Mouse (Mus musculus): ENCODE data around the gene Tmcc3. TPM values are rescaled to one million over a fixed set of nuclear protein-coding genes. Genes with fewer than 3 reads are reported as not detected.

Gene Tmcc3
- polyA plus RNA-seq, 1 experiment from 2014 or later = 14.3 TPM

DNA sequence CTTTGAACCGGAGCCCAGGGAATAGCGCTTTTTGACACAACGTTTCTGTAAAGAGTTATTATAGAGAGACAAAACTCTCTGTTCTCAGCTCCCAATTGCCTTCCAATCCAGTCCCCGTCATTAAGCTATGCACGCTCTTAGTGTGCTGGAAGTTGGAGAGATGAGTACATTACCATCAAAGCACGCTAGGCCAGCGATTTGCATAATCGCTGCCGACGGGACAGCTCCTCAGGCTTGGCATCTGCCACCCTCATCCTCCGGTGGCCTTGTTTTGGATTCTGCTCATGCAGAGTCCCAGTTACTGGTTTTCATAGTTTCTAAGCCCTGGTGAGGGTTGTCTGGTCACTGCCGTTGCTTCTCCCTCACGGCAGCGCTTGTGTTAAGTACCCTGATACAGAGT is 70.9 kb downstream of the Tmcc3 start:
- Histone ChIP-seq H3K4me1 (ENCODE audit: insufficient read depth, low read depth, low read length) (0 out of 2 replicates have a peak, but pooled peaks cover 6% of the 10 kb centered on the region), H3K9me3 (ENCODE audit: low read length) (no peaks in the 10 kb centered on the region), H3K36me3 (ENCODE audit: insufficient read depth, low read length) (no peaks in the 10 kb centered on the region), H3K4me2 (replicated peaks; ENCODE audit: low read depth, low read length) (no peak overlapping the region), H3K27ac (ENCODE audit: low read length) (no peak overlapping the region), H3K9ac (replicated peaks; ENCODE audit: low read depth) (no peak overlapping the region), H3K27me3 (replicated peaks; ENCODE audit: insufficient read depth, low read length) (no peaks in the 10 kb centered on the region), H3K4me3 (ENCODE audit: low read depth, low read length) (no peak overlapping the region)
- 87% methylated on average over 14 of the region's 14 CpGs for WGBS
- ATAC-seq (no peak), DNase-seq (ENCODE audit: low spot score) (no peak)
- TF ChIP-seq CTCF (IDR thresholded peaks at IDR 0.05) (no peak), EP300 (IDR thresholded peaks at IDR 0.05) (no peak)

DNA sequence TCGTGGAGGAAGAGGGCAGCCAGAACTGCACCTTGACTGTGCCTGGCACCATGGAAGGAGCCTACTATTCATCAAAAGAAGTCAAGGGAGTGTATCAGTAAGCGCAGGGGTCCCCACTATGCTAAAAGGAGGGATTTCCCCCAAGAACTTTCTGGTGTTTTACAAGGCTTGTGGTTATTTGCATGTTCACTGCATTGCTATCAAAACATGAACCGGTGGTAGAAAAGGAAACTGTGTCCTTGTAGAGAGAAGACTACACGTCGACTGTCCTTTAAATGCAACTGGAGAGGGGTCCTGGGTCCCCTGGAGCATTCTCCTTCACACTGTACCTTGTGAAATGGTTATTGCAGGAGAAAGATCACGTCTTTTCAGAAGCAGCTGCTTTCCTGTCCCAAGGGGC is 71.8 kb downstream of the Tmcc3 start:
- no peaks in the 10 kb centered on the region for H3K27me3 ChIP-seq (replicated peaks; ENCODE audit: insufficient read depth, low read length)
- H3K9ac ChIP-seq (replicated peaks; ENCODE audit: low read depth) = no peak overlapping the region
- H3K4me3 ChIP-seq (ENCODE audit: low read depth, low read length) = no peak overlapping the region
- H3K4me1 ChIP-seq (ENCODE audit: insufficient read depth, low read depth, low read length) = 0 out of 2 replicates have a peak, but pooled peaks cover 6% of the 10 kb centered on the region
- no peaks in the 10 kb centered on the region for H3K9me3 ChIP-seq (ENCODE audit: low read length)
- no peak overlapping the region for H3K4me2 ChIP-seq (replicated peaks; ENCODE audit: low read depth, low read length)
- no peak for TF ChIP-seq EP300 (IDR thresholded peaks at IDR 0.05)
- no peak for TF ChIP-seq CTCF (IDR thresholded peaks at IDR 0.05)
- no peaks in the 10 kb centered on the region for H3K36me3 ChIP-seq (ENCODE audit: insufficient read depth, low read length)
- no peak for DNase-seq (ENCODE audit: low spot score)
- no peak for ATAC-seq
- no peak overlapping the region for H3K27ac ChIP-seq (ENCODE audit: low read length)
- 77% methylated on average over 6 of the region's 6 CpGs for WGBS

DNA sequence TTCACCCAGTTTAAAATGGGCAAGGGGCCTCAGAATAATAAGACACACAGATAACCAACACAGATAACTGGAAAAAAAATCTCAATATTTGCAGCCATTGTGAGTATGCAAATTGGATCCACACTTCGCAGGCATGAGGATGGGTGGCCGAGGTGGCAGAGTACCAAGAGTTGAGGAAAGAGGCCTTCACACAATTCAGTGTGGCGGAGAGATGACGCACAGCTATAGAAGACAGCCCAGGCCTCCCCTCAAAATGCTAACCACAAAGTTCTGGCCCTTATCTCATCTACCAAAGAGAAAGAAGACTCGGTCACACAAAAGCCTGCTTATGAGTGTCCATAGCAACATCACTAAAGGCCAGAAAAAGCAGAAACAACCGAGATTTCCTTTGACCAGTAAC is 77.5 kb downstream of the Tmcc3 start:
- ATAC-seq = no peak
- Histone ChIP-seq H3K4me1 (ENCODE audit: insufficient read depth, low read depth, low read length) (no peaks in the 10 kb centered on the region), H3K36me3 (ENCODE audit: insufficient read depth, low read length) (no peaks in the 10 kb centered on the region), H3K27me3 (replicated peaks; ENCODE audit: insufficient read depth, low read length) (no peaks in the 10 kb centered on the region), H3K9me3 (ENCODE audit: low read length) (no peaks in the 10 kb centered on the region), H3K4me2 (replicated peaks; ENCODE audit: low read depth, low read length) (no peak overlapping the region), H3K4me3 (ENCODE audit: low read depth, low read length) (no peak overlapping the region), H3K9ac (replicated peaks; ENCODE audit: low read depth) (no peak overlapping the region), H3K27ac (ENCODE audit: low read length) (no peak overlapping the region)
- no peak for DNase-seq (ENCODE audit: low spot score)
- 94% methylated on average over 6 of the region's 6 CpGs for WGBS
- TF ChIP-seq EP300 (IDR thresholded peaks at IDR 0.05) (no peak), CTCF (IDR thresholded peaks at IDR 0.05) (no peak)

DNA sequence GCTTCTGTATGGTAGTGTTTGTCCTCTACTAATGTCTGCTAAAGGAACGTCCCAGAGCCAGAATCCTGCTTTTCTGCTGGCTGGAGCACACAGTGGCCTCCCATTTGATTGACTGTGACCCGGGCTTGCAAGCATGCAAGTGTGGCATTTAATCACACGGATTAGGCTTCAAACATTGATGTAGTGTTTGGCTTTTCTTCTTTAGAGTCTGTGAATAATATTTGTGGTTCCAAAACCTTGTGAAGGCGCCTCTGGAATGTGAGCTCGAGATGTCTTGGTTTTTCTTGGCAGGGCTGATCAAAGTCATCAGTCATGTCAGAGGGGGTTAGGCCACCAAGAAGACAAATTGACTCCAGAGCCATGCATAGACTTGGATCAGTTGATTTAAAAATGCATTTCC is 79.3 kb downstream of the Tmcc3 start:
- ATAC-seq = peak; percentile 48
- WGBS = 37% methylated on average over 5 of the region's 5 CpGs
- peak; percentile 54 for DNase-seq (ENCODE audit: low spot score)

DNA sequence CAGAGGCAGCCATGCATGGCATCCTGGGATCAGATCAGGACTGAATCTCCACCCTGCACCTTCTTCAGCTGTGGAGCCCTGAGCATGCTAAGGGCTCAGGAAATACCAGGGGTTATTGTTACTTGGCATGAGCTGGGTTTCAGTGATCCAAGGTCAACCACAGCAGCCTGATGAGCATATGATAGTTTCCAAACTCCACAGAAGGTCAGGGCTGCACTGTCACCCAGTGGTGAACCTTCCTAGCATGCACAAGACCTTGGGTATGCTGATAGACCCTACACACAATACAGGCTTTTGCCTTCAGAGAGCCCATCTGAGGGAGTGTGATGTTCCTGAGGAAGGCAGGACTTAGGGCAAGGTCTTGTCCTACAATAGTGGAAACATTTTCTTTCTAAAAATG is 82.5 kb downstream of the Tmcc3 start:
- ATAC-seq (no peak), DNase-seq (ENCODE audit: low spot score) (no peak)
- Histone ChIP-seq H3K4me2 (replicated peaks; ENCODE audit: low read depth, low read length) (no peak overlapping the region), H3K9ac (replicated peaks; ENCODE audit: low read depth) (no peak overlapping the region), H3K36me3 (ENCODE audit: insufficient read depth, low read length) (no peaks in the 10 kb centered on the region), H3K9me3 (ENCODE audit: low read length) (no peaks in the 10 kb centered on the region), H3K27me3 (replicated peaks; ENCODE audit: insufficient read depth, low read length) (no peaks in the 10 kb centered on the region), H3K27ac (ENCODE audit: low read length) (no peak overlapping the region), H3K4me3 (ENCODE audit: low read depth, low read length) (no peak overlapping the region), H3K4me1 (ENCODE audit: insufficient read depth, low read depth, low read length) (no peaks in the 10 kb centered on the region)
- TF ChIP-seq EP300 (IDR thresholded peaks at IDR 0.05) (no peak), CTCF (IDR thresholded peaks at IDR 0.05) (no peak)

More for the DNA sequence above, 79.3 kb downstream of the Tmcc3 start:
- no peaks in the 10 kb centered on the region for H3K27me3 ChIP-seq (replicated peaks; ENCODE audit: insufficient read depth, low read length)
- no peaks in the 10 kb centered on the region for H3K9me3 ChIP-seq (ENCODE audit: low read length)
- no peak overlapping the region for H3K4me2 ChIP-seq (replicated peaks; ENCODE audit: low read depth, low read length)
- no peak overlapping the region for H3K9ac ChIP-seq (replicated peaks; ENCODE audit: low read depth)
- TF ChIP-seq CTCF (IDR thresholded peaks at IDR 0.05) (no peak), EP300 (IDR thresholded peaks at IDR 0.05) (no peak)
- H3K27ac ChIP-seq (ENCODE audit: low read length) = no peak overlapping the region
- no peaks in the 10 kb centered on the region for H3K36me3 ChIP-seq (ENCODE audit: insufficient read depth, low read length)
- no peaks in the 10 kb centered on the region for H3K4me1 ChIP-seq (ENCODE audit: insufficient read depth, low read depth, low read length)
- no peak overlapping the region for H3K4me3 ChIP-seq (ENCODE audit: low read depth, low read length)

DNA sequence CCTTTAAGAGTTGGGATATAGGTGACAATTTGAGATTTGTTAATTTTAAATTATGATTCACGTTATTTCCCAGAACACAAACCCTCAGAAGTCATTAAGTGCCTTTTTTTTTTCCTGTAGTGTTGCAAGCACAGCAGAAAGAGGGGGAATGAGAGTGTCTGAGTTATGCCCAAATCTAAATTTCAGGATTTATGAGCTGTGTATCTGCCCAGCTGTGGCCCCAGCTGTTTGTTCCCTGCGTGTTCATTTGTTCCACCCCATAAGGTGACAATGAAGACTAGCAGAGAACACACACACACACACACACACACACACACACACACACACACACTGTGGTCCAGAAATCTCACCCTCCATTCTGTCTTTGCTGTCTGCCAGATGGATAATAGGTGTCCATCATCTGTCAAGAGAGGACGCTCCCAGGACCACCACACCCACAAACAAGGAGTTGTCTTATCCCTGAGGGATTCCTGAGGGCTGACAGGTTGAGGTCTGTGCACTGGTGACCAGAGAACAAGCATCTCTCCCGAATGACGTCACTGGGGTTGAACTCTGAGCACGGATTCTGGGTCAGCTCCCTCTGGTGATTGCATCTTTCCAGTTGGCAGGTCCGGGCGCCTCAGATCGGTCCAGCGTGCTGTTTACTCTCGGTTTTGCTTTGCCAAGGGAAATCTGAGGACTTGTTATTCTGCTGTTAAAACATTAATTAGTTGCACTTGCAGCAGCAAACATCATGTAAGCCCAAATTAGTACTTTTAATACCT is 86.3 kb downstream of the Tmcc3 start:
- H3K9me3 ChIP-seq (ENCODE audit: low read length) = no peaks in the 10 kb centered on the region
- DNase-seq (ENCODE audit: low spot score) = peak; percentile 78
- H3K4me1 ChIP-seq (ENCODE audit: insufficient read depth, low read depth, low read length) = no peaks in the 10 kb centered on the region
- no peak overlapping the region for H3K4me3 ChIP-seq (ENCODE audit: low read depth, low read length)
- WGBS = 39% methylated on average over 11 of the region's 11 CpGs
- TF ChIP-seq EP300 (IDR thresholded peaks at IDR 0.05) (peak; percentile 22), CTCF (IDR thresholded peaks at IDR 0.05) (no peak)
- peak; percentile 74 for ATAC-seq
- H3K27me3 ChIP-seq (replicated peaks; ENCODE audit: insufficient read depth, low read length) = no peaks in the 10 kb centered on the region
- no peaks in the 10 kb centered on the region for H3K36me3 ChIP-seq (ENCODE audit: insufficient read depth, low read length)
- no peak overlapping the region for H3K9ac ChIP-seq (replicated peaks; ENCODE audit: low read depth)
- no peak overlapping the region for H3K4me2 ChIP-seq (replicated peaks; ENCODE audit: low read depth, low read length)
- H3K27ac ChIP-seq (ENCODE audit: low read length) = no peak overlapping the region
